In the genomic region with DNA sequence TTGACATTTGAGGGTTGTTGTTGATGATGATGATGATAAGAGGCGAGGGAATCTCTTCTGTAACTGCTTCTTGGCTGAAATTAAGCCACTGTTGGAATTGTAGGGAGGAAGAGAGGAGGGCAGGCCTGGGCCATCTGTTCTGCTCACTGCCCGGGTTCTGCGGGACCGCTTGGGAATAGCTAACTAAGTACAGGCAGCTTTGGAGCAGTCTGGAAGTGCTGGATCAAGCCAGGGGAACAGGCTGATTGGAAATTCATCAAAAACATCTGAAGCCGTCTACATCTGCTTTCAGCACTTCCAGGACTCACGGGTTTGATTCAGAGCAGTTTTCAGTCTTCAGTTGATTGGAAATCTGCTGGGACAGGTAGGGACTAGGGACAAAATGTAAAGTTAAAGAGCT, we compare ENCODE assay signal across 20 mouse cellular contexts.
"Had no signal": no experiment of that assay in that cellular context is flagged by ENCODE, and none has a peak within 500 bp of the region (broad histone marks: within the 10 kb centered on the region; RNA-seq: fewer than 3 reads in every experiment).

No protein-coding gene starts in this region.

- DNase-seq: kidney, adult 2 months; kidney, postnatal 25 days; left cerebral cortex, postnatal 4 days; liver, postnatal 0 days; lung, embryonic 14.5 days; lung, postnatal 36 days; thymus, postnatal 25 days had no signal

- H3K36me3 ChIP-seq: limb, embryonic 15.5 days; midbrain, embryonic 10.5 days; midbrain, embryonic 13.5 days; neural tube, embryonic 13.5 days had no signal

- H3K9me3 ChIP-seq: limb, embryonic 15.5 days; midbrain, embryonic 10.5 days; midbrain, embryonic 13.5 days; neural tube, embryonic 13.5 days had no signal

- H3K9ac ChIP-seq: limb, embryonic 15.5 days; liver, embryonic 14.5 days; liver, postnatal 0 days; lung, embryonic 14.5 days; midbrain, embryonic 13.5 days; neural tube, embryonic 13.5 days had no signal

- H3K4me2 ChIP-seq: limb, embryonic 15.5 days; liver, embryonic 11.5 days; lung, embryonic 14.5 days; midbrain, embryonic 13.5 days; neural tube, embryonic 13.5 days had no signal

- H3K27ac ChIP-seq: kidney, postnatal 0 days; layer of hippocampus, adult 2 months; limb, embryonic 15.5 days; liver, embryonic 14.5 days; midbrain, embryonic 10.5 days; midbrain, embryonic 13.5 days; neural tube, embryonic 13.5 days had no signal

- H3K4me3 ChIP-seq: layer of hippocampus, adult 2 months; limb, embryonic 15.5 days; megakaryocyte, embryonic 14.5 days; midbrain, embryonic 10.5 days; midbrain, embryonic 13.5 days; myocyte; neural tube, embryonic 13.5 days had no signal

- H3K4me1 ChIP-seq: megakaryocyte, embryonic 14.5 days; midbrain, embryonic 10.5 days; midbrain, embryonic 13.5 days; neural tube, embryonic 13.5 days had no signal

- H3K27me3 ChIP-seq: limb, embryonic 15.5 days; megakaryocyte, embryonic 14.5 days; midbrain, embryonic 13.5 days; neural tube, embryonic 13.5 days had no signal

- ATAC-seq: intestine, postnatal 0 days; liver, postnatal 0 days; lung, postnatal 0 days; midbrain, embryonic 13.5 days; midbrain, embryonic 16.5 days had no signal
